Mouse (Mus musculus) lung, postnatal 36 days (tissue): Measurements from ENCODE around the gene Wfdc13.
"Not testable (repeated sequence)": the region's sequence is repeated elsewhere in the genome, so short reads cannot be mapped to it uniquely, and the experiment has no call there.

ENCODE experiments used
- DNase-seq: peaks from one replicate; pipeline ENCODE4 v3.0.0; 2022; ENCODE audit warnings: mixed read lengths

Gene Wfdc13

GRCm38 (mm10) chr2:164716194-164716786 lies 31.4 kb downstream of the Wfdc13 start:
- not testable (repeated sequence) for DNase-seq

DNA sequence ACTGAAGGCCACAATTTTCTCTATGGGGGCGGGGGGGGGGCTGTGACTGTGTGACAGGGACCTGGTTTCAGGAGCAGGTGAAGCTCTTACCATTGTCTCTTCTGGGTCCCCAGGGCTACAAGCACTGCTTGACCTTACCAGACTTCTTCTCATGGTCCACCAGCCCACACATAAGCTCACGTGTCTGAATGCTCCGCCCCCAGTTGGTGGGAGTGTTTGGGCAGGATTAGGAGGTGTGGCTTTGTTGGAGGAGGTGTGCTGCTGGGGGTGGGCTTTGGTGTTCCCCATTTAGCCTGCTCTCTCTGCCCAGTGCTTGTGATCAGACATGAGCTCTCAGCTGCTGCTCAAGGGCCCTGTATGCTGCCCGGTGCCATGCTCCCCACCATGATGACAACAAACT lies 38.4 kb downstream of the Wfdc13 start:
- DNase-seq = no peak

GRCm38 (mm10) chr2:164725895-164726619 lies 41.1 kb downstream of the Wfdc13 start:
- DNase-seq = peak; percentile 85

- no peak for DNase-seq
Measured at GRCm38 (mm10) chr2:164731719-164732118, 46.8 kb downstream of the Wfdc13 start.

DNA sequence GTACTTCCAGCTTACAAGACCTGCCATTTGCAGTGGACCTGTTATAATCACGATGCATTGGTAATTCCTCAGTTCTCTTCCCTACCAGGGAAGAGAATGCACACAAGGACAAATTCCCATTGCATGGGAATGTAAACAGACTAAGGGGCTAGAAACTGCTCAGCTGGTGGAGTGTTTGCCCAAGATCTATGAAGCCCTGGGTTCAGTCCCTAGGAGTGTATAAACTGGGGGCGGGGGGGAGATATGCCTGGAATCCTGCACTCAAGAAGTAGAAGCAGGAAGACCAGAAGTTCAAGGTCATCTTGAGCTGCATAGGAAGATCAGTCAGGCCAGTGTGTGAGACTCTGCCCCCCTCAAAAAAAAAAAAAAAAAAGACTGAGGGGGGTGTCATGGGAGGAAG lies 48.4 kb downstream of the Wfdc13 start:
- no peak for DNase-seq

- no peak for DNase-seq
Measured at GRCm38 (mm10) chr2:164734839-164735238, 49.9 kb downstream of the Wfdc13 start.

- no peak for DNase-seq
Measured at GRCm38 (mm10) chr2:164735446-164735845, 50.5 kb downstream of the Wfdc13 start.
